8 mouse cellular contexts compared by ENCODE assay signal in the genomic region with DNA sequence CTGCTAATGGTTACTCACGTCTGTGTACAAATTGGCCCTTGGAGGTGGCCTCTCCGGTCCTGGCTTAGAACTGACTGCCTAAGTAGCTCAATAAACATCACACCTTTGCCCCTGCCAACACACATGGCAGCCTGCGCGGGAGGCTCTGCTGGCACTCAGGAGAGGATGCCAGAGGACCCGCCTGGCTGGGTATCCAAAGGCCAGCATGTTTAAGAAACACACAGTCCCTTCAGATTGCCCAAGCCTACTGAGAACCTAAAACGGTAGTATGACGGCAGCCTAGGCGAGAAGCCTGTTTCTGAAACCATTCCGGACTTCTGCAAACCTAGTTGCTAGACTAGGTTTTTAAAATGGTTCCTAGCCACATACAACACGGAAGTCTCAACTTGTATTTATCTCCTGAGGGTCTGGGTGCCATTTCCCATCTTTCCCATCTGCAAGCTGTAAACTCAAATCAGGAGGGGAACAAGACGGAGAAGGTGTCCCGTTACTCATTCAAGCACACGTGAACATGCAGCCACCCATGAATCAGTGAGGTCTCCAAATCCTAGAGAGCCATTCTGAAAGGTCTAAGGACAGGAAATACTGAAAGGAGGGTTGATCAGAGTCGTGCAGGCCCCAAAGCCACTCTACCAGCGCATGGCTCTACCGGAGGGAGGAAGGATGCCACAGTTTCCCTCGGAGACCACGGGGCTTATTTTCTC. TPM values are rescaled to one million over a fixed set of nuclear protein-coding genes. Genes with fewer than 3 reads are reported as not detected.
DNase-seq lines count a peak whose midpoint lies in the region; ATAC-seq and TF ChIP-seq lines count a peak whose summit lies in the region.

No protein-coding gene starts in this region.

- TF ChIP-seq POLR2A in MEL (IDR thresholded peaks at IDR 0.05; ENCODE audit: control insufficient read depth in 1 of 2, insufficient read depth in 1 of 2, low read depth in 1 of 2, low read length in 2 of 2, poor library complexity in 1 of 2), result no peak

- peak; percentile 49 for DNase-seq in kidney, adult 11 months
- no peak for DNase-seq in kidney, postnatal 4 days
- DNase-seq in MEL (ENCODE audit: low read depth, low spot score), result peak; percentile 78
- no peak for DNase-seq in right cerebral cortex, postnatal 4 days
- DNase-seq in midbrain, embryonic 14.5 days, result no peak

- TF ChIP-seq CTCF in MEL (IDR thresholded peaks at IDR 0.05 in 2 of 3, conservative IDR thresholded peaks at IDR 0.05 in 1 of 3; ENCODE audit: control insufficient read depth in 1 of 3, insufficient read depth in 1 of 3, low read depth in 2 of 3, low read length in 3 of 3, poor library complexity in 1 of 3, severe bottlenecking in 1 of 3), result no peak

- H3K9ac ChIP-seq in MEL (ENCODE audit: control insufficient read depth, low read depth, low read length, poor library complexity, severe bottlenecking), result peak overlapping the region; percentile 85
- peak overlapping the region; percentile 29; the same call in 1 of the 2 replicates for H3K9ac ChIP-seq in intestine, embryonic 15.5 days
- no peak overlapping the region for H3K9ac ChIP-seq in hindbrain, embryonic 13.5 days
- no peak overlapping the region for H3K9ac ChIP-seq in midbrain, embryonic 14.5 days (replicated peaks; ENCODE audit: low read length)

- H3K9me3 ChIP-seq in MEL (replicated peaks; ENCODE audit: insufficient read depth, low read length), result no peaks in the 10 kb centered on the region
- H3K9me3 ChIP-seq in intestine, embryonic 15.5 days, result no peaks in the 10 kb centered on the region
- H3K9me3 ChIP-seq in hindbrain, embryonic 13.5 days, result no peaks in the 10 kb centered on the region
- no peaks in the 10 kb centered on the region for H3K9me3 ChIP-seq in midbrain, embryonic 14.5 days (ENCODE audit: control insufficient read depth, low read length)

- H3K36me3 ChIP-seq in MEL (ENCODE audit: control insufficient read depth in 1 of 2, insufficient read depth in 2 of 2, low read length in 2 of 2), result peaks cover 0 to 12% of the 10 kb centered on the region in 2 experiments; a peak in 2 of 4 replicates
- no peaks in the 10 kb centered on the region for H3K36me3 ChIP-seq in intestine, embryonic 15.5 days
- no peaks in the 10 kb centered on the region for H3K36me3 ChIP-seq in hindbrain, embryonic 13.5 days
- H3K36me3 ChIP-seq in midbrain, embryonic 14.5 days (ENCODE audit: control insufficient read depth, insufficient read depth, low read length), result no peaks in the 10 kb centered on the region

- TF ChIP-seq EP300 in MEL (IDR thresholded peaks at IDR 0.05; ENCODE audit: low read depth in 1 of 2, low read length in 2 of 2), result no peak

- H3K4me3 ChIP-seq in MEL (ENCODE audit: control insufficient read depth in 1 of 2, insufficient read depth in 1 of 2, low read depth in 2 of 2, low read length in 2 of 2), result peak overlapping the region; percentile 58 to 96
- no peak overlapping the region for H3K4me3 ChIP-seq in intestine, embryonic 15.5 days (replicated peaks)
- no peak overlapping the region for H3K4me3 ChIP-seq in hindbrain, embryonic 13.5 days
- H3K4me3 ChIP-seq in midbrain, embryonic 14.5 days (replicated peaks; ENCODE audit: low read depth, low read length), result no peak overlapping the region

- WGBS in intestine, embryonic 15.5 days, result 70% methylated on average over 18 of the region's 18 CpGs
- 87% methylated on average over 18 of the region's 18 CpGs for WGBS in hindbrain, embryonic 13.5 days
- 88% methylated on average over 18 of the region's 18 CpGs for WGBS in midbrain, embryonic 14.5 days

- H3K27me3 ChIP-seq in MEL (ENCODE audit: control insufficient read depth in 1 of 2, insufficient read depth in 2 of 2, low read length in 2 of 2), result no peaks in the 10 kb centered on the region
- no peaks in the 10 kb centered on the region for H3K27me3 ChIP-seq in intestine, embryonic 15.5 days (replicated peaks)
- H3K27me3 ChIP-seq in hindbrain, embryonic 13.5 days, result 0 out of 2 replicates have a peak, but pooled peaks cover 3% of the 10 kb centered on the region
- H3K27me3 ChIP-seq in midbrain, embryonic 14.5 days (ENCODE audit: control insufficient read depth, insufficient read depth, low read length), result no peaks in the 10 kb centered on the region

- H3K4me1 ChIP-seq in MEL (ENCODE audit: control insufficient read depth in 1 of 2, insufficient read depth in 2 of 2, low read length in 2 of 2), result peaks cover 5 to 22% of the 10 kb centered on the region in 2 experiments; a peak in 3 of 4 replicates
- peaks cover 18% of the 10 kb centered on the region for H3K4me1 ChIP-seq in intestine, embryonic 15.5 days (replicated peaks)
- H3K4me1 ChIP-seq in hindbrain, embryonic 13.5 days (replicated peaks), result no peaks in the 10 kb centered on the region
- H3K4me1 ChIP-seq in midbrain, embryonic 14.5 days (ENCODE audit: control insufficient read depth, insufficient read depth, low read length), result no peaks in the 10 kb centered on the region

- TF ChIP-seq RAD21 in MEL (IDR thresholded peaks at IDR 0.05; ENCODE audit: low read depth, low read length), result no peak

- peak overlapping the region; percentile 72 for H3K27ac ChIP-seq in MEL (ENCODE audit: control insufficient read depth, low read depth, low read length)
- no peak overlapping the region for H3K27ac ChIP-seq in intestine, embryonic 15.5 days
- no peak overlapping the region for H3K27ac ChIP-seq in hindbrain, embryonic 13.5 days
- no peak overlapping the region for H3K27ac ChIP-seq in midbrain, embryonic 14.5 days (replicated peaks; ENCODE audit: low read depth, low read length)

- H3K79me2 ChIP-seq in MEL (ENCODE audit: control insufficient read depth, insufficient read depth, low read length, poor library complexity), result peaks cover 34% of the 10 kb centered on the region

- peak overlapping the region; percentile 27 for H3K4me2 ChIP-seq in intestine, embryonic 15.5 days (replicated peaks)
- H3K4me2 ChIP-seq in hindbrain, embryonic 13.5 days, result no peak overlapping the region
- no peak overlapping the region for H3K4me2 ChIP-seq in midbrain, embryonic 14.5 days (ENCODE audit: low read length)

- no peak for ATAC-seq in intestine, embryonic 15.5 days
- ATAC-seq in neutrophil, adult 5-6 weeks (ENCODE audit: extremely low read depth, insufficient number of reproducible peaks, low FRiP score, poor library complexity, severe bottlenecking), result peak; percentile 32
- ATAC-seq in hindbrain, embryonic 13.5 days (ENCODE audit: low FRiP score), result no peak
- ATAC-seq in midbrain, embryonic 14.5 days (ENCODE audit: low FRiP score, low TSS enrichment), result no peak

TF ChIP-seq in MEL, 35 proteins besides CTCF, POLR2A, EP300 and RAD21:
- peak; percentile 47; the same call in 1 of the 2 replicates for TF ChIP-seq SIN3A (IDR thresholded peaks at IDR 0.05; ENCODE audit: low read length)
- no peak for TF ChIP-seq BHLHE40 (IDR thresholded peaks at IDR 0.05; ENCODE audit: borderline replicate concordance, low read depth, low read length)
- TF ChIP-seq MAX (IDR thresholded peaks at IDR 0.05; ENCODE audit: low read length), result peak; percentile 33
- TF ChIP-seq ELF1 (IDR thresholded peaks at IDR 0.05; ENCODE audit: low read depth, low read length), result peak; percentile 63
- TF ChIP-seq KAT2A (conservative IDR thresholded peaks at IDR 0.05; ENCODE audit: low read depth, low read length), result no peak
- TF ChIP-seq ZMIZ1 (IDR thresholded peaks at IDR 0.05; ENCODE audit: low read depth, low read length), result 0 out of 2 replicates have a peak, but pooled peaks have one; percentile 10
- peak; percentile 23; the same call in 1 of the 2 replicates for TF ChIP-seq TBP (IDR thresholded peaks at IDR 0.05; ENCODE audit: low read depth, low read length)

RNA-seq across cellular contexts. Expression of a gene that starts 45.8 kb away (rescaled TPM):
- 14.2 and 14.8 TPM in 2 replicates for total RNA-seq in MEL (2012; rRNA removed)
- polyA plus RNA-seq in MEL (2012; ENCODE audit: insufficient read depth in 1 of 2, insufficient read length in 2 of 2, low read depth in 1 of 2, low replicate concordance in 2 of 2, missing spikeins in 1 of 2), result 10 to 100 TPM in 1 of 2 experiments, not detected in 1; 28.8 TPM
- polyA plus RNA-seq in intestine, embryonic 15.5 days (2015; fragmentation: Nextera tagmentation; extraction: Ambion mirVana), result 2.8 and 3.1 TPM in 2 replicates
- total RNA-seq in neutrophil, adult 5-6 weeks (2017), result 193 and 204 TPM in 2 replicates
- 2.6 TPM in 2 replicates for polyA plus RNA-seq in hindbrain, embryonic 13.5 days (2015; fragmentation: Nextera tagmentation; extraction: Ambion mirVana)
- polyA plus RNA-seq in midbrain, embryonic 14.5 days (2014; fragmentation: Nextera tagmentation; extraction: Ambion mirVana), result 2.9 and 3.0 TPM in 2 replicates

RNA-seq across cellular contexts. Expression of a gene that starts 46.3 kb away (rescaled TPM):
- 29.3 and 31.0 TPM in 2 replicates for total RNA-seq in MEL (2012; rRNA removed)
- 10 to 100 TPM in 1 of 2 experiments, not detected in 1; 43.6 TPM for polyA plus RNA-seq in MEL (2012; ENCODE audit: insufficient read depth in 1 of 2, insufficient read length in 2 of 2, low read depth in 1 of 2, low replicate concordance in 2 of 2, missing spikeins in 1 of 2)
- polyA plus RNA-seq in intestine, embryonic 15.5 days (2015; fragmentation: Nextera tagmentation; extraction: Ambion mirVana), result 53.0 and 55.1 TPM in 2 replicates
- 18.4 and 19.5 TPM in 2 replicates for total RNA-seq in neutrophil, adult 5-6 weeks (2017)
- polyA plus RNA-seq in hindbrain, embryonic 13.5 days (2015; fragmentation: Nextera tagmentation; extraction: Ambion mirVana), result 52.7 and 52.8 TPM in 2 replicates
- 47.3 and 54.8 TPM in 2 replicates for polyA plus RNA-seq in midbrain, embryonic 14.5 days (2014; fragmentation: Nextera tagmentation; extraction: Ambion mirVana)

Comparison
In these comparisons a context has a peak if more than half of its experiments do, and no peak if none do; other contexts are left out.
1. DNase-seq: peak in kidney, adult 11 months (single experiment) and MEL (single experiment); none in kidney, postnatal 4 days (0 of 2), right cerebral cortex, postnatal 4 days (single experiment) and midbrain, embryonic 14.5 days (single experiment).
2. H3K4me3 ChIP-seq: peak in MEL (2 of 2); none in intestine, embryonic 15.5 days (single experiment), hindbrain, embryonic 13.5 days (single experiment) and midbrain, embryonic 14.5 days (single experiment).
3. H3K9ac ChIP-seq: peak in MEL (single experiment) and intestine, embryonic 15.5 days (single experiment); none in hindbrain, embryonic 13.5 days (single experiment) and midbrain, embryonic 14.5 days (single experiment).